Mouse (Mus musculus): ENCODE results near the gene Ppp1r13l. TPM values are rescaled to one million over a fixed set of nuclear protein-coding genes. Genes with fewer than 3 reads are reported as not detected.

Ppp1r13l gene
- polyA plus RNA-seq, 1 experiment from 2014 or later = 4.1 TPM

DNA sequence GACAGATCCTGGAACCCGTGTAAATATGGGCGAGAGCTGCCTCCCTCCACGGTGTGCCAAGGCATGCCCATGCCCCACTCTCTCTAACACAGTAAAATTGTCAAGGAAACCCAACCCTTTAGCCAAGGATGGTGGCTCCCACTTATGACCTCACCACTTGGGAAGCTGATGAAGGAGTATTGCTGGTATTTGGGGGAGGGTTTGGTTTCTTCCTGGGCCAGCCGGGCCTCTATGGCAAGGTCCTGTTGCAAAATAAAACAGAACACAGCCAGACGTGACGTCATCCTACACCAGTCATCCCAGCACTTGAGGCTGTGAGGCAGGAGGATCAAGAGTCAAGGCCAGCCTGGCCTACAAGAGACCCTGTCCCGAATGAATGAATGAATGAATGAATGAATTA lies 21.0 kb upstream of the Ppp1r13l start:
- no peak overlapping the region for H3K9ac ChIP-seq (replicated peaks)
- H3K4me1 ChIP-seq = peaks cover 19% of the 10 kb centered on the region
- ATAC-seq (ENCODE audit: low FRiP score, low read depth) = no peak
- no peaks in the 10 kb centered on the region for H3K36me3 ChIP-seq
- H3K4me2 ChIP-seq (replicated peaks) = no peak overlapping the region
- H3K4me3 ChIP-seq = no peak overlapping the region
- no peak overlapping the region for H3K27ac ChIP-seq (replicated peaks)
- WGBS = 73% methylated on average over 7 of the region's 7 CpGs
- peaks cover 47% of the 10 kb centered on the region for H3K27me3 ChIP-seq
- H3K9me3 ChIP-seq = no peaks in the 10 kb centered on the region

GRCm38 (mm10) chr7:19341250-19341649 lies 18.3 kb upstream of the Ppp1r13l start:
- Histone ChIP-seq H3K4me1 (peaks cover 29% of the 10 kb centered on the region), H3K4me2 (replicated peaks) (peak overlapping the region; percentile 96), H3K9ac (replicated peaks) (no peak overlapping the region), H3K4me3 (peak overlapping the region; percentile 54; the same call in 1 of the 2 replicates), H3K27me3 (peaks cover 41% of the 10 kb centered on the region), H3K27ac (replicated peaks) (no peak overlapping the region), H3K9me3 (no peaks in the 10 kb centered on the region), H3K36me3 (no peaks in the 10 kb centered on the region)
- no peak for ATAC-seq (ENCODE audit: low FRiP score, low read depth)
- 19% methylated on average over 10 of the region's 10 CpGs for WGBS

GRCm38 (mm10) chr7:19341761-19342409 lies 17.7 kb upstream of the Ppp1r13l start:
- WGBS = under 1% methylated on average over 41 of the region's 41 CpGs
- peaks cover 29% of the 10 kb centered on the region for H3K4me1 ChIP-seq
- ATAC-seq (ENCODE audit: low FRiP score, low read depth) = no peak
- peak overlapping the region; percentile 96 for H3K4me2 ChIP-seq (replicated peaks)
- H3K9me3 ChIP-seq = no peaks in the 10 kb centered on the region
- H3K36me3 ChIP-seq = no peaks in the 10 kb centered on the region
- H3K9ac ChIP-seq (replicated peaks) = peak overlapping the region; percentile 70
- H3K4me3 ChIP-seq = peak overlapping the region; percentile 54
- H3K27ac ChIP-seq (replicated peaks) = no peak overlapping the region
- H3K27me3 ChIP-seq = peaks cover 40% of the 10 kb centered on the region

DNA sequence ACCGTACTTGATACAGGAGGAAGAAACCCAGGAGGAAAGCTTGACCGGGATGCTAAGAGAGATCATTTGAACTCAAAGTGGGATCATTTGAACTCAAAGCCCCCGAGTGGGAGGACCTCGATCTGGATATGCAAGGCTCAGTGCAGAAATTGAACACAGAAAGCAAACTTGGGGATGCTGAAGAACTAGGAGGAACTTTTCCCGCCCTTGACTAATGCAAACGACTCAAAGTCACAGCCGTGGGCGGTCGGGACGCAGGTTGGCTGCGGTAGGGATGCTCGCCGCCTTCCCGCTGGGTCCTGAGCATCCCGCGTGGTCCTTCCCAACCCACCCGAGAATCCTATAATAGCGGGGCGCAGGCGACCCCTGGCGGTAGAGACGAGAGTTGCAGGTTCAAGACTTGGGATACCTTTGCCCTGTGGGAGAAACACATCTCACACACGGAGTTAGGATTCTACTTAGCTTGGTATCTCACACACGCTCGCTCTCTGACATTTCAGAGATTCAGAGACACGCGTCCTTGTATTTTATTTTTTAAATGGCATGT lies 17.0 kb upstream of the Ppp1r13l start:
- Histone ChIP-seq H3K9ac (replicated peaks) (peak overlapping the region; percentile 70), H3K4me2 (replicated peaks) (peak overlapping the region; percentile 96), H3K4me3 (peak overlapping the region; percentile 54), H3K27me3 (peaks cover 33% of the 10 kb centered on the region), H3K9me3 (no peaks in the 10 kb centered on the region), H3K36me3 (no peaks in the 10 kb centered on the region), H3K27ac (replicated peaks) (no peak overlapping the region), H3K4me1 (peaks cover 29% of the 10 kb centered on the region)
- ATAC-seq (ENCODE audit: low FRiP score, low read depth) = no peak
- under 1% methylated on average over 27 of the region's 27 CpGs for WGBS

DNA sequence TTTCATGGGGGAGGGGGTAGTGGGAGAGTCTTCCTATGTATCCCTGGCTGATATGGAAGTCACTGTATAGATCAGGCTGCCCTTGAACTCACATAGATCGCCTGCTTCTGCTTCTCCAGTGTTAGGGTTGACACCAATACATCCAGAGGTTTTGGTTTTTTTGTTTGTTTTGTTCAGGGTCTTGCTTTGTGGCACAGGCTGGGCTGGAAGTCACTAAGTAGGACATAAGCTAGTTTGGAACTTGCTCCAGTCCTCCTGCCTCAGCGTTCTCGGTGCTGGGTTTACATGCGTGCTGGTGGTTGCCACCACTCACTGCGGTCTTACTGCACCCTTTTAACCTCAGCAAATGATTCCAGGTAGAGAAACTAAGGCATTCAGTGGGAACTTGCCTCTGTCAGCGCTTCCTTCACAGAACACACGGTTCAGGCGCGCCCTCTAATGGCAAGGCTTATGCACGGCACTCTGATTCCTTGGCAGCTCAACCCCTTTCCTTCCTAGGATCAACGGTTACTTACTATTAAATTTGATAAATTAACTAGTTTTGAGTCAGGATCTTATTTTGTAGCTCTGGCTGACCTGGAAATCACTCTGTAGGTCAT lies 16.2 kb upstream of the Ppp1r13l start:
- 1% methylated on average over 11 of the region's 11 CpGs for WGBS
- no peak overlapping the region for H3K27ac ChIP-seq (replicated peaks)
- ATAC-seq (ENCODE audit: low FRiP score, low read depth) = no peak
- H3K27me3 ChIP-seq = peaks cover 27% of the 10 kb centered on the region
- H3K4me2 ChIP-seq (replicated peaks) = peak overlapping the region; percentile 96; the same call in 1 of the 2 replicates
- peaks cover 7% of the 10 kb centered on the region for H3K36me3 ChIP-seq
- no peak overlapping the region for H3K4me3 ChIP-seq
- H3K4me1 ChIP-seq = peaks cover 29% of the 10 kb centered on the region
- H3K9ac ChIP-seq (replicated peaks) = no peak overlapping the region
- H3K9me3 ChIP-seq = no peaks in the 10 kb centered on the region

- Histone ChIP-seq H3K4me3 (peak within 1 kb of the TSS; percentile 71), H3K4me2 (replicated peaks) (peak within 1 kb of the TSS; percentile 82), H3K4me1 (peaks cover 29% of the 10 kb centered on the region), H3K36me3 (peaks cover 17% of the 10 kb centered on the region), H3K27ac (replicated peaks) (peak within 1 kb of the TSS; percentile 81), H3K9ac (replicated peaks) (peak within 1 kb of the TSS; percentile 74), H3K27me3 (peaks cover 24% of the 10 kb centered on the region), H3K9me3 (no peaks in the 10 kb centered on the region)
- ATAC-seq (ENCODE audit: low FRiP score, low read depth) = no peak
- 27% methylated on average over 12 of the region's 12 CpGs for WGBS
Observed at GRCm38 (mm10) chr7:19344237-19344847, 15.2 kb upstream of the Ppp1r13l start, which contains the start of gene Ercc1. Gene Ercc1, plus strand, starts transcription at chr7:19344778.

DNA sequence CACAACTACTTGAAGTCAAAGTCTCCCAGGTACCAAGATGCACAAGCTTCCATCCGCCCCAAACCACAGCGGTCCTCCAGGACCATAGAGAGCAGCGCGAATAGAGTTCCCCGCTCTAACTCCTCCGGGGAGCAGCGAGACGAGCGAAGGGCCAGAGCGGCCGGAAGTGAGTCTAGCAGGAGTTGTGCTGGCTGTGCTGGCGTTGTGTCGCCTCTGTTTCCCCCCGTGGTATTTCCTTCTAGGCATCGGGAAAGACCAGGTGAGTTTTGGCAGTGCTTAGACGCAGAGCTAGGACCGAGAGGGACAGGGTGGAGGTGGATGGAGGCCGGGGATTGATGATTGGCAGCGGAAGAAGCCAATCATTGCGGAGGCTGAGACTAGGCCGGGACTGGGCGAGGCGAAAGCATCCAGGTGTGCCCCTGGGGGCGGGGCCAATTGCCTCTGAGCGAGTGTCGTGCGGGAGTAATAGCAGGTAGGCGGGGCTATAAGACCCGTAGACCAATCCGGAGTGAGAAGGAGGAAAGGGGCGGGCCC lies 14.5 kb upstream of the Ppp1r13l start:
- WGBS = under 1% methylated on average over 31 of the region's 31 CpGs
- H3K4me2 ChIP-seq (replicated peaks) = peak overlapping the region; percentile 82

DNA sequence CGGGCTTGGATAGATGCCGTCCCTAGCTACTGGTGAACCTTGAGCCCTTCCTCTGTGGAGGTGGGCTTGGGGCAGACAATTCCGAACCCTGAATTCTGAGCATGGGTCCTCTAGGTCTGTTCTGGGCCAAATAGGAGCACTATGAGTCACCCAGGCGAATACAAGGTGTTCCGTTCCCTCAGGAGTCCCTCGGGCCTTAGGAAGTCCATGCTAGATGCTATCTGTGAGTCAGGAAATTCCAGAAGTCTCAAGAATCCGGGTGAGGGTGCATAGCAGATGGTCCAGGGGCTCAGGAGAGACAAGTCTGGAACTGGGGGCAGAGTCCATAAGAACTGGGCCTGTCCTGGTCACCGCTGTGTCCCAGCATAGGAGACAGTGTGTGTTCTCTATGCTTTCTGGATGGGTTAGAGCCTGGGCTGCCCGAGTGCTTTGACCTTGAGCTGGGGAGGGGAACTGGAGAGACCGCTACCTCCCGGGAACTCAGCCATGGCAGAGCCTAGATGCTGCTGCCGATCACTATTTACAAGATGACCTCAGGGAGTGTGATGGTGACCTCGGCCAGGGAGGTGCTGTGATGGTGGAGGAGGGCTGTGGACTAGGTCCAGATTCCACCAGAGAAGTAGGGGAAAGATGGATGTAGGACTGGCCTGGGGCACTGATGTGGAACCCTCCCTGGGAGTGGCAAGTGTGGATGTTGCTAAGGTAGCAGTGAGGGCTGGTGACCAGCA lies 10.2 kb upstream of the Ppp1r13l start:
- H3K27me3 ChIP-seq = no peaks in the 10 kb centered on the region
- peaks cover 64% of the 10 kb centered on the region for H3K36me3 ChIP-seq
- H3K9ac ChIP-seq (replicated peaks) = no peak overlapping the region
- no peaks in the 10 kb centered on the region for H3K9me3 ChIP-seq
- ATAC-seq (ENCODE audit: low FRiP score, low read depth) = no peak
- 89% methylated on average over 13 of the region's 13 CpGs for WGBS
- peaks cover 14% of the 10 kb centered on the region for H3K4me1 ChIP-seq
- no peak overlapping the region for H3K4me2 ChIP-seq (replicated peaks)
- no peak overlapping the region for H3K4me3 ChIP-seq
- no peak overlapping the region for H3K27ac ChIP-seq (replicated peaks)

More for the DNA sequence above, 14.5 kb upstream of the Ppp1r13l start:
- H3K4me3 ChIP-seq = peak overlapping the region; percentile 71
- H3K4me1 ChIP-seq = peaks cover 29% of the 10 kb centered on the region
- peak overlapping the region; percentile 74 for H3K9ac ChIP-seq (replicated peaks)
- peak; percentile 93 for ATAC-seq (ENCODE audit: low FRiP score, low read depth)
- H3K36me3 ChIP-seq = peaks cover 24% of the 10 kb centered on the region
- peaks cover 20% of the 10 kb centered on the region for H3K27me3 ChIP-seq
- H3K27ac ChIP-seq (replicated peaks) = peak overlapping the region; percentile 81
- no peaks in the 10 kb centered on the region for H3K9me3 ChIP-seq

DNA sequence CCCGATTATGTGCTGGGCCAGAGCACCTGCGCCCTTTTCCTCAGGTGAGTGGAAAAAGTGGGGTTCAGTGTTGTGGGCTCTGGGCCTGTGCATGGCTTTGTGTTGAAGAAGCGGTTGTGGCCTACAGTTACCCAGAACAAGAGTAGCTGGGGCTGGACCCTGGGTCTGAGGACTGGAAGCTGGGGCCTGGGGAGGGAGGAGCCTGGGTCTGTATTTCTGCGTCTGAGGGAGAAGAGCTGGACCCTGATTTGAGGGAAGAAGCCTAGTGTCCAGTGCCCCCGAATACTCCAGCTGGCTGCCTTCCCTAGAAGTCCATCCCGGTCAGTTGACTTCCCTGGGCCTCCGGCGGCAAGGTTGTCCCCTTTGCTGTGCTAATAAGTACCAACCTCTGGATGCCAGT lies 9.3 kb upstream of the Ppp1r13l start:
- Histone ChIP-seq H3K27ac (replicated peaks) (no peak overlapping the region), H3K4me1 (peaks cover 9% of the 10 kb centered on the region), H3K36me3 (peaks cover 72% of the 10 kb centered on the region), H3K9me3 (no peaks in the 10 kb centered on the region), H3K4me3 (no peak overlapping the region), H3K9ac (replicated peaks) (no peak overlapping the region), H3K27me3 (no peaks in the 10 kb centered on the region), H3K4me2 (replicated peaks) (no peak overlapping the region)
- no peak for ATAC-seq (ENCODE audit: low FRiP score, low read depth)
- WGBS = 98% methylated on average over 8 of the region's 8 CpGs

DNA sequence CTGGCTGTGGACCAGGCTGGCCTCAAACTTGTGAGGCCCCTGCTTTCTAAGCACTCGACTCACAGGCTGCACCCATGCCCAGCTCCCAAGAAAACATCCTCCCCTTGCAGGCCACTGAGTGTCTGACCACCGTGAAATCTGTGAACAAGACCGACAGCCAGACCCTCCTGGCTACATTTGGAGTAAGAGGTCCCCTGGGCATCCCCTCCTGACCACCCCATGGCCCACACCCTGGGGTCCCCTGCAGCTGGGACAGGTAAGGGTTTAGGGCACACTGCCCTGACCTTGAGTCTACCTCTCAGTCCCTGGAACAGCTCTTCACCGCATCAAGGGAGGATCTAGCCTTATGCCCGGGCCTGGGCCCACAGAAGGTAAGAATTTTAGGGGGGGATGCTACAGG lies 4.6 kb upstream of the Ppp1r13l start:
- H3K27me3 ChIP-seq = no peaks in the 10 kb centered on the region
- peaks cover 68% of the 10 kb centered on the region for H3K36me3 ChIP-seq
- H3K4me2 ChIP-seq (replicated peaks) = no peak overlapping the region
- H3K9ac ChIP-seq (replicated peaks) = no peak overlapping the region
- H3K27ac ChIP-seq (replicated peaks) = no peak overlapping the region
- no peaks in the 10 kb centered on the region for H3K9me3 ChIP-seq
- 89% methylated on average over 5 of the region's 5 CpGs for WGBS
- H3K4me3 ChIP-seq = no peak overlapping the region
- peaks cover 13% of the 10 kb centered on the region for H3K4me1 ChIP-seq
- no peak for ATAC-seq (ENCODE audit: low FRiP score, low read depth)

DNA sequence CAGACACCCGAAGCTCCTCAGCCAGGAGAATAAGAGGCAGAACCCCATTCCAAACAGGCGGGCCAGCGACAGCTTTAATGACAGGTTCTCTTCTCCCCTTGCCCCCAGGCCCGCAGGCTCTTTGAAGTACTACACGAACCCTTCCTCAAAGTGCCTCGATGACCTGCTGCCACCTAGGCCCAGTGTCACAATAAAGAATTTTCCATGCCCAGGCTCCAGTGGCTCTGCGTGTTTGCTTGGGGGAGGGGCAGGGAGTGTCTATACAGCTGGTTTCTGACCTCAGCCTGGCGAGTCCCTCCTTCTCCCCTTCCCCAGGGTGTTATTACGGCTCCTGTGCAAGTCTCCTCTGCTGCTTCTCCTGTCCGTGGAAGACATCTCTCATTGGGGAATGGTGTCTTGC lies 3.2 kb upstream of the Ppp1r13l start:
- peaks cover 26% of the 10 kb centered on the region for H3K4me1 ChIP-seq
- peaks cover 4% of the 10 kb centered on the region; the same call in 1 of the 2 replicates for H3K27me3 ChIP-seq
- WGBS = 78% methylated on average over 10 of the region's 10 CpGs
- no peaks in the 10 kb centered on the region for H3K9me3 ChIP-seq
- no peak for ATAC-seq (ENCODE audit: low FRiP score, low read depth)
- H3K9ac ChIP-seq (replicated peaks) = no peak overlapping the region
- no peak overlapping the region for H3K27ac ChIP-seq (replicated peaks)
- H3K4me3 ChIP-seq = no peak overlapping the region
- H3K36me3 ChIP-seq = peaks cover 57% of the 10 kb centered on the region
- H3K4me2 ChIP-seq (replicated peaks) = no peak overlapping the region

All from midbrain, embryonic 12.5 days (tissue).